Mouse (Mus musculus): ENCODE measurements around the gene Lypd4.

DNA sequence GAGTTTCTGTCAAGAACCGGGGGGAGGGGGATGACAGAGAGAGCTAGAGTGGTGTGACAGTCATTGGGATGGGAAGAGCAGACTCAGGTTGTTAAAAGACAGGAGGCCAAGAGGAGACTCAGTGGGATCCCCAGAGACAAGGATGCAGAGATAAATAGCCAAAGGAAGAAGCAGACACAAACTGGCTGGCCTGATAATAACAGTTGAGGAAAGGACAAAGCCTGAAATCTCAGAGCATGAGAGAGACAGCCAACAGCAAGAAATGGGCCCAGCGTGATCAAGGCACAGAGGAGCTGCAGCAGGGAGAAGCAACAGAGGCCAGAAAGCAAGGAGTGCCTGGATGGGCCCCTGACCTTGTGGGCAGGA lies 32.5 kb upstream of the Lypd4 start:
- TF ChIP-seq CTCF (IDR thresholded peaks at IDR 0.05; ENCODE audit: control insufficient read depth, insufficient read depth, insufficient replicate concordance, low read depth, low read length) (no peak), POLR2A (IDR thresholded peaks at IDR 0.05; ENCODE audit: control insufficient read depth, low read depth, low read length) (no peak)
